ENCODE assay signal across 25 mouse cellular contexts in the genomic region with DNA sequence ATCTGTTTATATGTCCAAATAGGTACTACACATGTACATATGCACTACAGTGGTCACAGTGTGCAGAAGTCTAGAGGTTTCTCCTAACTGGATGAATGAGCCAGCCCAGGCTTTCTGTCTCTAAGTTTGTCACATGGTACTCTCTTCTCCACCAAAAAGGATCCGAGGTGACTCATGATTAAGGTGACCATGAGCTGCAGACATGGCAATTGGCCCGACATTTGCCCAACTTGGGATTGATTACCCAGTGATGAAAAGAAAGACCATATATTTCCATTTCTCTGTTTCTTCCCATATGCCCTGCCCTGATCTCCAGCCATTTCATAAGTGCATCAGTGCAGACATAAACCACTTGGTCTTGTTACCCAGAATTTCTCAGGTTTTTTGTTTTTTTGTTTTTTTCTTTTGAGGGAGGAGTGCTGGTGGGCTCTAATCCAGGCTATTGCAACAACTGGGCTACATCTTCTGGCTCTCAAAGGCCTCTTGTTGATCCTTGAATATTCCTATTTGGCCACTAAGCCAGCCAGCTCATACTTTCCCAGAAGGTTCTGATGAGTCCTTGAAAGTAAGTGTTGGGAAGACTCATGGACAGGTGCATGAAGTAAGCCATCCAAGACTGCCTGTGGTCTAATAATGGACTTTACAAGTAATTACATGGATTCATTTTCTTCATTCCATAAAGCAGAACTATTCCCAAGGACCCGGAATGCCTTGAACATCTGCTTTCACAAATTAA. TPM values are rescaled to one million over a fixed set of nuclear protein-coding genes. Genes with fewer than 3 reads are reported as not detected.
A peak's percentile ranks its signal among the peaks of the same experiment; 100 is the strongest.
DNase-seq lines count a peak whose midpoint lies in the region; ATAC-seq lines count a peak whose summit lies in the region.
"Had no signal": no experiment of that assay in that cellular context is flagged by ENCODE, and none has a peak within 500 bp of the region (broad histone marks: within the 10 kb centered on the region; RNA-seq: fewer than 3 reads in every experiment).

No protein-coding gene starts in this region.

- peak; percentile 56 for DNase-seq in heart, adult 11 months
- DNase-seq in heart, adult 9 months (ENCODE audit: low spot score in 2 of 2) = no peak
- DNase-seq in adrenal gland, postnatal 10 days = peak; percentile 40
- DNase-seq in adrenal gland, postnatal 25 days = peak; percentile 12
- DNase-seq in skeletal muscle tissue, adult 2 months (ENCODE audit: low read depth, low spot score) = peak; percentile 52
- DNase-seq in kidney, adult 11 months = no peak
- no peak for DNase-seq in urinary bladder, adult 2 months (ENCODE audit: low spot score)
- DNase-seq: cerebellum, adult 11 months; cerebellum, adult 8-10 months; embryo, embryonic 11 days; forebrain, postnatal 0 days had no signal

- no peak for ATAC-seq in megakaryocyte, adult 5-6 weeks (ENCODE audit: poor library complexity, severe bottlenecking)
- ATAC-seq: forebrain, embryonic 13.5 days; forebrain, embryonic 15.5 days; forebrain, postnatal 0 days had no signal

RNA-seq across cellular contexts. Expression of a gene that starts 40.7 kb away (rescaled TPM):
- not detected for total RNA-seq in adrenal gland, postnatal 10 days (2021)
- not detected in 2 replicates for total RNA-seq in adrenal gland, postnatal 25 days (2021)
- not detected in 2 replicates for total RNA-seq in megakaryocyte, adult 5-6 weeks (2015)
- not detected in 2 replicates for total RNA-seq in megakaryocyte, adult 5-6 weeks (2017)
- polyA plus RNA-seq in urinary bladder, adult 2 months (2012; rRNA removed) = not detected in 2 replicates
- total RNA-seq: adrenal gland, postnatal 36 days; common myeloid progenitor, adult 5-6 weeks; ES-E14; forebrain, postnatal 0 days; MEL had no signal
- polyA plus RNA-seq: brain, embryonic 14.5 days; C2C12; embryonic facial prominence, embryonic 11.5 days; embryonic facial prominence, embryonic 13.5 days; embryonic facial prominence, embryonic 15.5 days; erythroblast, embryonic 14.5 days; forebrain, embryonic 11.5 days; forebrain, embryonic 13.5 days; forebrain, embryonic 15.5 days; forebrain, postnatal 0 days had no signal

Comparison
In these comparisons a context has a peak if more than half of its experiments do, and no peak if none do; other contexts are left out.
1. DNase-seq: peak in heart, adult 11 months (single experiment), adrenal gland, postnatal 10 days (single experiment), adrenal gland, postnatal 25 days (single experiment) and skeletal muscle tissue, adult 2 months (single experiment); none in heart, adult 9 months (0 of 2), kidney, adult 11 months (single experiment) and urinary bladder, adult 2 months (single experiment).